Mouse (Mus musculus) adrenal gland, adult 18-20 months (tissue): ENCODE measurements around the gene Nop16. TPM values are rescaled to one million over a fixed set of nuclear protein-coding genes. Genes with fewer than 3 reads are reported as not detected.
A peak's percentile ranks its signal among the peaks of the same experiment; 100 is the strongest.
"Not testable (repeated sequence)": the region's sequence is repeated elsewhere in the genome, so short reads cannot be mapped to it uniquely, and the experiment has no call there.

Experiments
- DNase-seq, 2 experiments: peaks; one replicate each; pipeline ENCODE4 v3.0.0; 2021 to 2022; ENCODE audit warnings: low spot score in 2 of 2
- long read RNA-seq, 2 experiments: library from polyadenylated mRNA; stranded (forward); transcript quantifications; one replicate each; pipeline ENCODE4 v2.0.0; 2021
- total RNA-seq, 2 experiments: library from RNA; stranded (reverse); gene quantifications; 1 replicate in 1 of 2; 2 replicates in 1 of 2; pipeline ENCODE4 v1.2.3; 2021

Gene Nop16
- 10 to 100 TPM; 59.7 to 69.7 TPM for total RNA-seq
- long read RNA-seq, experiment 1, transcript Nop16-201 (5 exons, 1,756 nt) = major isoform, 54 of 54 reads
- long read RNA-seq, experiment 1, partial matches to known transcripts = 0 of 54 reads
- long read RNA-seq, experiment 1, other reads (novel, unspliced or antisense) = 0 of 54 reads
- long read RNA-seq, experiment 2, transcript Nop16-201 (5 exons, 1,756 nt) = major isoform, 73 of 76 reads
- long read RNA-seq, experiment 2, partial matches to known transcripts = 0 of 76 reads
- long read RNA-seq, experiment 2, other reads (novel, unspliced or antisense) = 3 of 76 reads

- DNase-seq = peak; percentile 90 to 91
Observed at GRCm38 (mm10) chr13:54589996-54590951, at the start of gene Nop16, which contains the start of gene Higd2a. Nop16 (minus strand) TSS chr13:54590090. Higd2a (plus strand) TSS chr13:54590207.

DNA sequence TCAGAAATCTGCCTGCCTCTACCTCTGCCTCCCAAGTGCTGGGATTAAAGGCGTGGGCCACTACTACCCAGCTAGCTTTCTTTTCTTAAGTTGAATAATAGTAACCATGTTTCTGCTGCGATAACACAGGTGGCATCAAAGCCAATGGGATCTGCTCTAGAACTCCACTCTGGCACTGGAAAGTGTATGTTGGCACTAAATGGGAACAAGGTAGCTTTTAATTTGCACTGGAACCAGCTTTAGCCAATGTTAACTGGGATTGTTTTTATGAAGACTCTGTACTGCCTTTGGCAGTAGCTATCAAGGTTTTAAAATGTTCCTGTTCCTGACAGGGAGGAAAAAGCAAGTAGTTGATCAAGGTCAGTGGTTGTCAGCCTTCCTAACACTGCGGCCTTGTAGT is 45.1 kb upstream of the Nop16 start:
- DNase-seq = no peak

DNA sequence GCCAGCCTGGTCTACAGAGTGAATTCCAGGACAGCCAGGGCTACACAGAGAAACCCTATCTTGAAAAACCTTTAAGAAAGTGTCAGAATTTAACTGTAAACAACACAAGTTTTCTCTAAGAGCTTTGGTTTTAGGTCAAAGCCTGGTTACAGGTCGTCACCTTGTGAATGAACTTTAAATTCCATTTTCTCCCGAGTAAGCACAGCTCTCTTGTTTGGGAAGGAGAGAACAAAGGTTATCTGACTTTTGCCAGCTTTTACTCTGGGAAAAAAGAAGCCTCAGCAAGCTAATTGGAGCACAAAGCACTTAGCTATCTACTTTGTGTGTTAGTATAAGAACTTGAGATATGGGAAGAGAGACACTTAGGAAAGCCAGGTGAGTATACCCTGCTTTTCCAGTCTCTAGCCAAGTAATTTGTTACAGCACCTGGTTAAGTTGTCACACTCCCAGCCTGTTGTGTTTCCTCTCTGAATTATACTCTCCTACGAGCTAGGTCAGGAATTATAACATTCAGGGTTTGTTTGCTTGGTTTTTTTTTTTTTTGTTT is 42.9 kb upstream of the Nop16 start:
- no peak for DNase-seq

DNA sequence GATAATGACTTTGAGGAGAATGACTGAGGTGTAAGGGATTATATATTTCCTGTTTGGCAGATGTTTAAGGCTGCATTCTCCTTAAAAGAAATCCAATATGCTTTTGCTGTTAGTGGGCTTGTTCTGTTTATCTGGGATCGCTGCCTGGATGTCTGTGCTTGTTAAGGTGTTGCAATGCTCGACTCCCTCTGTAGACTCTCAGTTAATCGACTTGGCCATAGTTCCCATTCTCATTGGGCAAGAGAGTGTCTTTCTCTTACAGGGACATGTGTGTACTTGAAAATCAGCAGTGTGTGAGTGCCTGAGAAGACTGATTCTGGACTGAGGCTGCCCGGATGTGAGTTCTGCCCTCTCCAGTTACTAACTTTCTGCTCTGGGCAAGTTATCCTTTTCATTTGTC is 39.2 kb upstream of the Nop16 start:
- no peak for DNase-seq

DNA sequence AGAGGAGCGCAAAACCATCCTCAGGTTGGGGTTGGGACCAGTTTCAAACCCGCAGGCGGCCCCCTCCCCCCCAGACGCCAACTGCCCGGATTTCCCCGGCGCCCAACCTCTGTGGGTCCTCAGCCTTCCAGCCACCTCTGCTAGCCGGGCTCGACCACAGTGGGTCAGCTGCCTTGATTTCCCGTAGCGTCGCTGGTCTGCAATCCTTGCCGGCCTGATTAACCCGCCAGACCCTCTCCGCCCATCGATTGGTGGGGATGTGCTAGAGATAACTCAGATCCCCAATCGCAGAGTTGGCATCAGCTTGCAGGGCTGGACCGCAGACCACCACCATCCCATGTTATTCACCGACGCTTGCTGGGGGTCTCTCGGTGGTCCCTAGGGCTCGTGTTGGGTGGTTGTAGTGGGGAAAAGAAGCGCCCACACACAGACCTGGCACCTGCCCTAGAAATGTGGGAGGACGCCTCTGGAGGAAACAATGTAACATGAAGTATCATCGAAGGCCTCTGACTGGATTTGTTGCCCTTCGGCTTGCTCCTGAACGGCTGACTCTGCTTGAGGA is 32.2 kb upstream of the Nop16 start:
- no peak for DNase-seq

DNA sequence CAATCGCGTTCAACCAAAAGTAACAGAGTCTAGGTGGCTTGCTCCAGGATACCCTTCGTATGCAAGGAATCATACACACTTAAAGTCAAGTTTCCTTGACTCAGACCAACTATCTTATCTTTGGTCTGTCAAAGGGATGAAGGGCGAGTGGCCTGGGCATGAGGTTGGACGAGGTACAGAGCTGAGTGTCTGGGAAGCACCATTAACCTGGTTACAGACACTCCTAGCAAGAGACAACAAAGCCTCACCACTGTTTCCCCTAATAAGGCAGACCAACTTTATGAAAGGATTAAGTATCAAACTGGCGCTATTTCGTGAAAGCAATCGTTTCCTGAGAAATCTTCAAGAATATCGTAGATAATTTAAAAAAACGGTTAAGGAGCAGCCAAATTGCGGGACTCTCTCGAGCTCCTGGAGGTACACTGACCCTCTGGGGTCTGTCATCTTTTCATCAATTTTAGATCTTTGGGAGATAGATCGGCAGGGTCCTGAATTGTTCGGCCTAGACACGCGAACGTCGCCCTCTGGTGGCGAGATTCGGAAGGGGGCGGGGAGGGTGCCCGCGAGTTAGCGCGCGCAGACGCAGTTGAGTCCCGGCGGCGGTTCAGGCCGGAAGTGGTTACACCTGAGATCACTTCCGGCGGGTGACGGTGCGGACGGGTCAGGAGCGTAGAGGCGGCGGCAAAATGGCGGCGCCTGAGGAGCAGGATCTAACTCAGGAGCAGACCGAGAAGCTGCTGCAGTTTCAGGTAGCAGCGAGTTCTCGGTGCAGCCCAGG is 31.5 kb upstream of the Nop16 start, which contains the start of gene Faf2:
Gene Faf2 (plus strand): TSS at position 630 of the 778 bp plus-strand sequence.
- peak; percentile 100 for DNase-seq

DNA sequence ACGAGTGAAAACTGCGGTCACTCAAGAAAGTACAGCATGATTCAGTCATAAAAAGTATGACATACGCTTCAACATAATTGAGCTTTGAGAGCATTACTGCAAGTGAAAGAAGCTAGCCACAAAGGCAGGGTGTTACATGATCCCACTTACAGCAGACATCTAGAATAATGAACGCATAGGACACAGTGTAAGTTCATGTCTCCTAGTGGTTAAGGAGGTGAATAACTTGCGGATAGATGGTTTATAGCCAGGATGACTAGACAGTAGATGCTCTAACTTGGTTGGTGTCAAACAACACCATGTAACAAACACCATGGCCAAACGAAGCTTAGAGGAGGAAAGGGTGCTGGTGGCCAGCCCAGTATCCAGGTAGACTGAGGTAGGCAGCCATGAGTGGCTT is 27.1 kb upstream of the Nop16 start:
- no peak for DNase-seq

GRCm38 (mm10) chr13:54616307-54616706 is 26.4 kb upstream of the Nop16 start:
- no peak for DNase-seq

- DNase-seq = not testable (repeated sequence)
Observed at GRCm38 (mm10) chr13:54613141-54613540, 23.3 kb upstream of the Nop16 start.

- peak; percentile 92 to 95 for DNase-seq
Observed at GRCm38 (mm10) chr13:54610972-54611754, 21.3 kb upstream of the Nop16 start, which contains the start of gene Cltb. Cltb (minus strand) TSS chr13:54611344.

DNA sequence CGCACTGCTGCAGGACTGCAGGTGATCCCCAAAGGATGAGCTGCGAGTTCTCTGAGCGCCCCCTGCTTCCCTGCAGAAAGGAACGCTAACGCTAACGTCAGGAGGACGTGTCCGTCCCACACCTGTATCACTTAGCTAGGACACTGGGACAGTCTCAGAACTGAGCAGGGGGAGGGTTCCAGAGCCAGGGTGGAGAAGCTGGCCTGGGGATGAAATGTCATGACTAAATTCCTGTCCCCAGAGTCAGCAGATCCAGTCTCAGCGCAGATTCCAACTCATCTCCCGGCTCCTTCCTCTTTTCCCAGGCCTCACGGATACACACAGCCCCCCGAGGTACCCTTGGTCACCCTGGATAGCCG is 20.7 kb upstream of the Nop16 start:
- DNase-seq = no peak

DNA sequence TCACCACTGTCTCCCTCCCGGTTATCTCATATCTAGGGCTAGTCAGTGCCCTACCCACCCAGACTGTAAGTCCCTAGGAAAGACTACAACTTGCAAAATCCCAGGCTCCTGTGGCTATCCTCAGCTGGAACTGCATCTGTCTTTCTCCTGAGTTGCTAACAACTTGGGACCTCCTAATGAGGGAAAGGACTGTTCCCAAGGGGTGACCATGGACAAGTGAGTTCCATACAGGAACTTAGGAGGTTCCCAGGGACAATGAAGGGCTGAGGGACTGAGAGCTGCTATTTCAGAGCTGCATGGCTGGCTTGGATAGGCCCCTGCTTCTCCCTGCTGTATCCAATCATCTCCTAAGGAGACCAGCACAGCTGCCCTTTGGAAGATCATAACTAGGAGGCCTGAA is 19.4 kb upstream of the Nop16 start:
- no peak for DNase-seq

GRCm38 (mm10) chr13:54608666-54609065 is 18.8 kb upstream of the Nop16 start:
- DNase-seq = no peak

DNA sequence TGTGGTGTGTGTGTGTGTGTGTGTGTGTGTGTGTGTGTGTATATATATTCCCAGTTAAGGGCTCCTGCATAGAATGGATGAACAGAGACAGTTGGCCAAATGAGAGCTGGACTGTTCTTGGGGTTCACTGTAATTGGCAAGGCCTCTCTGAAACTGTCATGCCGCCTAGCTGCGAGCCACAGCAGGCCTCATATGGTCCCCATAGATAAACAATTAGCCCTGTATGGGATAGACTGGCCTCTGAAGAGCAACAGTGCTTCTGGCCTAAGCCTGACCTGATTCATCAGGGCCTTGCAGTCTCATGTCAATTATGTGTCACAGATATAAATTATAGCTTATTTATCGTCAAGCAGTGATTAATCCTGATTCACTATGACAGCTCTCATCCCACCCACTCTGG is 18.1 kb upstream of the Nop16 start:
- no peak for DNase-seq

GRCm38 (mm10) chr13:54607204-54607603 is 17.3 kb upstream of the Nop16 start:
- no peak for DNase-seq

GRCm38 (mm10) chr13:54605426-54605825 is 15.5 kb upstream of the Nop16 start:
- DNase-seq = no peak

- DNase-seq = no peak
Observed at GRCm38 (mm10) chr13:54604221-54604620, 14.3 kb upstream of the Nop16 start.

- no peak for DNase-seq
Observed at GRCm38 (mm10) chr13:54603501-54603900, 13.6 kb upstream of the Nop16 start.

DNA sequence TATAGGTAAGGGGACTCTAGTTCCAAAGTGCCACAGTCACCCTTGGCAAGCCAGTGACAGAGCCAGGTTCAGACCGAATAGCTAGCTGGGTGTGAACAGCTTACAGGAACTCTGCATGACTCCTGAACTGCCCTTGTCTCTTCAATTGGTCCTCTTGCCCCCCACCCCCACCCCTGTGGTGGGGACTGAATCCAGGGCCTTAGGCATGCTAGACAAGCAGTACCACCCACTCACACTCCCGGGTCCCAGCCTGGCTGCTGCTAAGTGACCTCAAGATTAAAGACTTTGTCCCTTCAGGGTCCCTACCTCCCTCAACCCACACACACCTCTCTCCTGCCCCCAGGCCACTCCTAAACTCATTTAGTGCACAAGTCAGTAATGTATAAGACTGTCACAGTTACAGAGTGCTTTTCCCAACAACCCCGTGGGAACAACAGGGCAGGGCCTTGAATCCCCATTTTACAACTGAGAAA is 12.8 kb upstream of the Nop16 start:
- DNase-seq = no peak
